Mouse (Mus musculus): ENCODE data around the gene Ldhal6b.

Gene Ldhal6b

DNA sequence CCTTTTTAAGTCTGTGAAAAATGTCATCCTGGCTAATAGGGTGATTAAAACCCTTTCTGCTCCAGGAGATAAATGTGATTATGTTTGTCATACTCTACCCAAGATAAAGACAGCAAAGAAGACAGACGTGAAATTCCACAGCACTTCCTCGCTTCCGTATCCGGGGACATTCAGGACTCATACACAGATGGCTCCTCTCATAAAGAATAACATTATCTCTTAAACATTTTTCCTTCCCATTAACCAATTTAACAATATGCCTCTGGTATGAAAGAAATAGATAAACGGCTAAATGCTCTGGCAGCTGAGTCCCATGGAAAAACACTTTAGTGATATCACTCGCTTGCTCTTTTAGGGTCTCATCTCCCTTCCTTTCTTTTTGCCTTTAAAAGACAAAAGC is 11.5 kb downstream of the Ldhal6b start:
- no peak for DNase-seq

DNA sequence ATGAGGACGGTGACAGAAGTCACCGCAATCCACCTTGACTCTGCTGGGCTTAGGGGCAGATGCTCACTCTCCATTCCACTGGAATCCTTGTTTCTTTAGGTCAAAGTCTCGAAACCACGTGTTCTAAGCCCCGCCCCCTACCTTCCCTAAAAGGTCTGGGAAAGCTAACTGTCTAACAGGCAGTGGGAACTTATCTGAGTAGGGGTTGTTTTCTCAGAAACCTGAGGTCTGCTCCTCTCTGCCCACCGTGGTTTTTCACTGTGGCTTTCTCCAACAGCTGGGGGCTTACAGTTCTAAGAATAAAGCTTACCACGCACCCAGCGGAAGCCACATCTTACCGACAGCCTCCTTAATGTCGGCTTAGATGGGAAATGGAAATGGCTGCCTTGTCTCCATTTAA is 12.0 kb downstream of the Ldhal6b start:
- DNase-seq, result no peak

DNA sequence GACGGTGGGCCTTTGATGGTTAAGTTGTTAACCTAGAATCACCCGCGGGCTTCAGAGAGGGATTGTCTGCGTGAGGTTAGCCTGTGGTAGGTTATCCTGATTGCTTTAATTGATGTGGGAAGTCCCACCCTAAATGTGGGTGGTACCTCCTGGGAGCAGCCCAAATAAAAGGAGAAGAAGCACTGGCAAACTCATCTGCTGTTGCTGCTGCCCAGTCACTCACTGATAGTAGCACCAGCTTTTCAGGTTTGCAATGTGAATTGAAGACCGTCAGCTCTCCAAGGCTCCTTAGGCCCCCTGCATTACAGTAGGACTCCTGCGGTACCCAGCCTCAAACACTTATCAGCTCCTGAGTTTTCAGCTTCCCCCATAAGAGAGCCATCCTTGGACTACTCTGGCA is 14.7 kb downstream of the Ldhal6b start:
- no peak for DNase-seq

DNA sequence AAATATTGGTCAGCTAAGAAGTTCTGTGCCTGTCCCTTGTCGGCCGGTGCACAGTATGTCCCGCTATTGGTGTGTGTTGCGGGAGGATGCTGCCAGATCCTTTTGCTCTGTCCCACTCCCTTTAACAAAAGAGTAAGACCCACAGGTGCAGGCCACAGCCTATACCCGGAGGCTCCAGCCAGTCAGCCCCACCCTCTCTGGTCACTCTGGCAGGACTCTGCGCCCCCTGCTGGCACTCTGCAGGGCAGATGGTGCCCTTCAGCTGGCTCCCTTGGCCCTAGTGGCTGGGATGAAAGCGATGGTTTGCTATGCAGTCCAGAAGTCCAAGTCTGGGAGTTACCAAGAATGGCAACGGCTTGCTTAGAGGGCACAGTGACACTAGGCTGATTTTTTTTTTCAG is 15.9 kb downstream of the Ldhal6b start:
- peak; percentile 83 to 89 for DNase-seq

DNA sequence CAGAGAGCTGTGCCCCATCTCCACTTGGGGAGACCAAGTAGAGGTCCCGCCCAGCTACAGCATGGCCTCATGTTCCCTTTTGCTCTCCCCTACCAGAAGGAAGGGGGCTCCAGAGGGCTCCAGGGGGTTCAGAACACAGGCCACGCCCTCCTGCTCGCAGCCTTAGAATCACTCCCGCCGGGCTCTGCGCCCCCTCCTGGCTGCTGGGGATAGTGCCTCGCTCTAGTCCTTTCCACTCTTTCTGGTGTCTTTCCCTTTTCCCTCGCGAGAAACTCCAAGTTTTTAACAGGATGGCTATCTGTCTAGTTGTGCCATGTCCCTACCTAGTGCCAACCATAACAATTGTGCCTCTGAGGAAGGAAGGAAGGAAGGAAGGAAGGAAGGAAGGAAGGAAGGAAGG is 16.5 kb downstream of the Ldhal6b start:
- peak; percentile 73 to 79 for DNase-seq

DNA sequence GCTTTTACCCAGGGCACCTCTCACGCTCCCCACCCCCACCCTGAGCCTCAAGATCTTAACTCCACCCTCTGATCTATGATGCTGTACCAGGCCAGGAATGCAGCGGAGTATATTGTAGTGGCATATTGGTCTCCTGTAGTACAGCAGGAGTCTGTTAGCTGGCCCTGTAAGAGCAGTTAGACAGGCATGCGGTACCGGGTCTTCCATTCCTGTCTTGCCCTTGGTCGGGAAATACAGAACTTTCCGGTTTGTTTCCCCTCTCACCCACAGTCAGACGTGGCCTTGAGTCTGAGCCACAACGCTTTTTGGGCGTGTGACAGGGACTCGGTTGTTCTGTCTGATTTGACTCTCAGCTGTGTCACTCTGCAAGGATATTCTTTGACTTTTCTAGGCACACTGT is 17.3 kb downstream of the Ldhal6b start:
- DNase-seq, result no peak

DNA sequence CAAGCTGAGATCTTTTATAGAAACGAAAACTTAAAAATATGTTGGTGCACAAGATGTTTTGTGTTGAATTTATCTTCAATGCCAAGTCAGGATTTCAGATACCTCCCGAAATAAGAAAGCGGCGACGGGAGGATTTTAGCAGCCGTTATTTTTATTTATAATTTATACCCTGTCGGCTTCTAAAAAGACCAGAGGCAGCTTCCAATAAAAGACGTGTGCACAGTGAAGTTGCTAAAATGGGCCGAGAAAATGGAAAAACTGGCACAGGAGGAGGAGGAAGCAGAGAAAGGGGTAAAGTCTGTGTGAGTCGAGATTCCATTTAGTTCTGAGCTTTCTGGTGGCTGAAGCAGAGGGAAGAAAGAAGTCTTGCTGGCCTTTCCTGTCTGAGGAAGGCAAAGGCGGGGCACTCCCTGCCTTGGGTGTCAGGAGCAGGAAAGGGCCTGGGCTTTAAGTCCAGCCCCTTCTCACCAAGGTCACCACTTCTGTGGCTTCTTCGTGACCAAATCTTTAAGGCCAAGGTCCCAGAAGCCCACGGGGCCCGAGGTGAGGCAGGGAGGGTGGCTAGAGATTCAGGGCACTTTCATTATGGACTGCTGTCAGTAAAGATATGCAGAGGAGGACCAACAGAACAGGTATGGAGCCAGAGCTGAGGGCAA is 18.0 kb downstream of the Ldhal6b start:
- DNase-seq, result no peak

DNA sequence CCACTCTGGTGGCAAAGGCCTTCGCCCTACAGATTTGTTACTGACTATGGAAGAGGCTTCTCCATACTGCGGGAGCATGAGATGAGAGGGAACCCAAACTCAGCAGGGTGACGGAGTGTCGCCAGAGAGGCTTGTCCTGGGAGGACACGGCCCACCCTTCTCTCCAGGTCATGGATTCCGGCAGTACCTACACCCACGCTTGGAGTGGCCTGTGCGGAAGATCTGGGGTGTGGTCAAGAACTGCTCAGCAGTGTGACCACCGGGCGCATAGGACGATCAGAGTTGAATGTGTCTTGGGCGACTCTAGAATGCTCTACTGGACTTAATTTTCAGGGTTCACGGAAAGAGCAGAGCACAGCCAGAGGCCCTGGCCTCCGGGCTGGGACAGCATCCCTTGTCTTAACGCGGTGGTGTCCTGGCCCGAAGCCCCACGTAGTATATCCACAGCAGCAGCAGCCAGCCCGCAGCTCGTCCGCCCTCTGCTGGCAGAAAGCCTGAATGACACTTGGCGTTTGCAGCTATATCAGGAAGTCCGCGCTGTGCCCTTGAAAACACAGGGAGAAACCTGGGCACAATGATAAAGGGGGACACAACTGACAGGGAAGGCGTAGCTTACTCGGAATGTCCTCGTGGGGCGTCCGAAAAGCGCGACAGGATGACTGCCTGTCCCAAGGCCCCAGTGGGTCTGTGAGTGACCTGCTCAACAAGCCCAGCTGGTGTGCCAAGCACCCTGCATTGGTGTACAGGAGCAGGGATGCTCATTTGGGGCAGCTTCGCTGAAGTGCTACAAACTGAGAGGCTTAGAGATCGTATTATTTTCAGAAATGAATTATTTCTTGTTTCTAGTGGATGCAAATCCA is 21.2 kb downstream of the Ldhal6b start:
- peak; percentile 91 to 95 for DNase-seq

DNA sequence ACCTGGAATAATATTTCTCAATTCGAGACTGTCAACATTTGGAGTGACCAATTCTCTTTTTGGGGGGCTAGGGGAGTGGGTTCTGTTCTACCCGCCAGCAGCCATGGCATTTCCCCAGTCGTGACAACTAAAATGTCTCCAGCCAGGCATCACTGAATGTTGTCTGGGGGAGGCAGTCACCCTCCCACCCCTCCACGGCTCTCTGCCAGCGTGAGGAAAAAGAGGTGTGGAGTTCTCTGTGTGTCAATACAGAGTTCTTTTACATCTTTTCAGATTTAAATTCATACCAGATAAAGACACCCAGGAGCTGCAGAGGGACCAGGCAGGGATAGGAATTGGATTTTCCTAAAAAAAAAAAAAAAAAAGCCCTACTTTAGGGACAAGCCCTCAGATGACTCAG is 22.4 kb downstream of the Ldhal6b start:
- DNase-seq, result no peak

DNA sequence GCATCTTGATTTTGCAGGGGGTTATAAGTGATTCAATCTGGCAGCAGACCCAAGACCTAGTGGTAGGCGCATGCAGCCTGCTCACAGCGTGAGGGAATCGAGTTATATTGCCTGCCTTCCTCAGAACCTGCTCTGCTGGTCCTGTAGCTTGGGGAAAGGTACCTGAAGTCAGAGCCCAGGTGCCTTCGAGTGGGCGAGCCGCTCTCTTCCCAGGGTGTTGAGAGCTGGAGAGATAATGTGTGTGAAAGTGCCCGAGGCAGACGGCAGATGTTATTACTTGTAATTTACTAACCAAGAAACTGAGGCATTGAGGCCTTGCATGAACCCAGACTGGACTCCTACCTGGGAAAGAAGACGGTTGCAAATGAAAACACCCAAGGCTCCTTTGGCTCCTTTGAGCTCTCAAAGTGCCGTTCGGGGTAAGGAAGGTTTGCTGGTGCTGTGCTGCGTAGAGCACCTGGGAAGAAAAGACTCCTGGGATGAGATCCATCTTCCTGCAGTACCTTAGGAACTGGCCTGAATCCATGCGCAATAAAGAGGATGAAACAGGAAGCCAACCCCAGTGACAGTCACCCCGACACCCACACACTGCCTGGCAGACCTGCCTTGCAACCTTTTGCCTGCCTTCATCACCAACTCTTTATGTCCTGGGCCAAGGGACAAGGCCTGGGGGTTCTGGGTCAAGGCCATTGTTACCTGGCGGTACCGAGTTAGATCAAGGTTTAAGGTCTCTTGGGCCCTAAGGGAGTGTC is 22.9 kb downstream of the Ldhal6b start:
- no peak for DNase-seq

DNA sequence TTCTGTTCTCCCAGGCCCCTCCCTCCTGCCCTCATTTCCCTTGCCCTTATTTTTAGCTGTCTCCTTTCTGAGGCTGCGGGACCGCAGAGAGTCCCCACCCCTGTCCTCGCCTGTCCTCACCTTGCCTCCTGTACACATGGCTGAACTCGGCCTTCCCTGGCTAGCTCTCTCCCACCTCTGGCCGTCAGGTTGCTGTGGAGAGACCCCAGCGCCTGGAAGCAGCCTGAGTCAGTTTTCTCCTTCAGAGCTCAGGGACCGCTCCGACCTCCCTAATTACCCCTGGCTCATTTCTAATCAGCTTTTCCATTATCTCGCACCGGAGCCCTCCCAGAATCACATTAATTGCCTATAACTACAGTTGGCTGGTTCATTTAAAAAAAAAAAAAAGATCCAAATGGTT is 27.9 kb downstream of the Ldhal6b start:
- no peak for DNase-seq

DNA sequence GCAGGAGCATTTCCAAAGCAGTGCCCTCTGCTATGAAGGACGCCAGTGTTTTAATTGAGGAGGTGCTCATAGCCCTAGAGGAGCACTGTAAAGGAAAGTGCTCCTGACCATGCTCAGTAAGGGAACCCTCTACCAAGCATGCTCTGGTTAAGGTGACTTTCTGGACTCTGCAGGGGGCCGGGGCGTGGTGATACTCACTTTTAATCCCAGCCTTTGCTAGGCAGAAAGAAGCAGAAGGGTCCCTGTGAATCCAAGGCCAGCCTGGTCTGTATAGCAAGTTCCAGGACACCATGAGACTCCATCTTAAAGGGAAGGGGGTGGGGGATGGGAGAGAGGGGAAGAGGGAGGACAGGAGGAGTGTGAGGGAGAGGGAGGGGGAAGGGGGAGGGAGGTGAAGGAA is 30.2 kb downstream of the Ldhal6b start:
- no peak for DNase-seq

DNA sequence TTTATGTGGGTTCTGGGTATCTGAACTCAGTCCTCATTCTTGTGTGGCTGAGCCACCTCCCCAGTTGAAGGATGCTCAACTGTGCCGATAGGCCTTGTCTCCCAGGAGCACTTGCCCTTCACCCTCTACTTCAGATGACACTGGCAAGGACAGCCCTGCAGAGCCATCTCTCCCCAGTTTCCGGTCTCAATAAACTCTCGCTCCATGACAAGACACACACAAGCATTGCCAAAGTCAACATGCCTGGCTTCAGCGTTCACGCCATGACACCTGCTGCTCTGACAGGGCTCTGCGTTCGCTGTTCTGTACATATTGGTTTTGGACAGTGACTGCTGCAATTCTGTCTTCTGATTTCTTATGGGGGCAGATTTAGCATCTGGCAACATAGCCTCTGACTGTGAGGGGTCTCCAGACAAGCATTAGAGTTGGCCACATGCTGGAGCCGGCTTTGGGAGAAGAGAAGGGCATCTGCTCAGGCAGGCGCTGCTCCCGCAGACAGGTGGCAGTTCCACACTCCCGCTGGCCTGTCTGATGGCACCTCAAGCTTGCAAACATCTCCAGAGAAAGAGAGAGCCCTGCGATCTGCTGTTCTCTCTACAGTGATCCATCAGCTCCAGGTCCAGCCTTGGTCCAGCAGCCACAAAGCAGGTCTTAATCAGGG is 31.6 kb downstream of the Ldhal6b start:
- peak; percentile 74 to 77 for DNase-seq

DNA sequence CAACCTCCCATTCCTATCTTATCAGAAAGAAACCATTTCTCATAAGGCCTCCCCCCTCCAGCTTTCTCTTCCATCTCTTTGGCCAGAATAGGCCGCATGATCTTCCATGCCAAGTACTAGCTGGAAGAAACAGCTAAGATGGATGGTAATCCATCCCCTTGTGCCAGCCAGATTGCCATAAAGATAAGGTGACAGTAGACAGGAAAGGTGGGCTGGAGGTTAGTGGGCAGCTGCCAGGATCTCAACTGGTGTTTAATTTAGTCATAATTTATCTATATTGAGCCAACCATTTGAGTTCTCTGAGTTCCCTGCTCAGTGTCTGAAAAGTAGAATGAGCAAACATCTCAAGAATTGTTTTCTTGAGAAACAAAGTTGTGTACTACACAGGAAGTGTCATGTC is 32.9 kb downstream of the Ldhal6b start:
- DNase-seq, result no peak

DNA sequence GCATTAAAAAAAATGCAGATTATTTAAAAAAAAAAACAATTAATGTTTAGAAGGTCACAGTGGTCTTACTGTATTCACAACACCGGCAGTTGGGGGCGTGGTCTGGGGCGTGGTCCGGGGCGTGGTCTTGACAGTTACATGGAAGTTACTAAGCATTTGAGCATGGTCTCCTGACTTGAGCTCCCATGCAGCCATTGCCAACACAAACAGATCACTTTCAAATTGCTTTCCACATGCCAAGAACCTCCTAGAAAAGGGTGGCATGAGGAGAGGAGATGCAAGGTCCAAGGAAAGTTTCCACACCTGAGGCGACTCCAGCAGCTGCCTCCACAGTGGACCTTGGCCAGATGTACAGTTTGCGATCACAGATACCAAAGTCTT is 40.6 kb downstream of the Ldhal6b start:
- DNase-seq, result no peak

DNA sequence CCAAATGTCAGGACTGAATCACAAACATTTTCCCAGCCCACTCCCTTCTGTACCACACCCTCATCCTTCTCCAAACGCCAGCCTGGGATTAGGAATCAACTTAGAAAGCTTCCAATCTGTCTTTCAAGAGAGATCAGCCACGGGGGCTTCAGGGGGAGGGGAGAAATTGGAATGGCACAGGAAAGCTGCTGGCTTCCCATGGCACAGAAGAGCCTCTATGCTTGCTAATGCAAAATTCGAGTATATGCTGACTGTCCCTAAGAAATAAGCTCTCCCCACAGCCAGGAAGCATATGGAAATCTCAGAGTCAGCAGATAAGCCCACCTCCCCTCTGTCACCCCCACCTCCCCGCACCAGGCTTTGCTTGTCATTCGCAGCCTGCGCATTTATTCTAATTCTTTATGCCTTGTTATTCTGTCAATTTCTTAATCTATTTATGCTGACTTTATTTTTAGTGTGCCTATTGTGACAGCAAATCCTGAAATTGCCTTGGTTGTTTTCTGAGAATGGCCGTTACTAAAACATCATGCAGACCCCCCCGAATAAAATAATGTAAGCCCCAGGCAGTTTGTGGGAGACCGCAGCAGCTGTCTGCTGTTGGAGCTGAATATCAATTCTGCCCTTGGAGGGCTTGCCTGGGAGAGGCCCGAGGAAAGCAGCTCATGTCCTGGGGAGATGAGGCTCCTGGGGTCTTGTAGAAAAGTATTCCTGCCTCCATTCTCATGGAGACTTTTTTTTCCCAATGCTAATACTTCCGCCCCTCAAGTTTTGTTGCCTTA is 41.2 kb downstream of the Ldhal6b start:
- no peak for DNase-seq

DNA sequence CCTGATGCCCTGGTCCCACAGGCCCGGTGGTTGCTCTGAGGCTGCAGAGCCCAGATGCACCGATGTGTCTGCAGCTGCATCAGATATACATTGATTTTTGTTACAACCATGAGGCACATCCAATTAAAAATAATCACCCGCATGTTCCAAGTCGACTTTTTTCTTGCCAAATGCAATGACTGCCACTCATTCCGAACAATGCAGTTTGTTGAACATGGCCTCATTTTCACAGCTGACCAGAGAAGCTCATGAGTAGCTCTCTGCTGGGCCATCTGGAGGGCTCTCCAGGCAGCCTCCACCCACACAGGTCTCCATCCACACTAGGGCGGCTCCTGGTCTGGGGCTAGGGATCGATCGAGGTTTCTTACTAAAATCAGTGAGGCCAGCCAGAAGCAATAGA is 45.6 kb downstream of the Ldhal6b start:
- DNase-seq, result peak; percentile 43 to 44

DNA sequence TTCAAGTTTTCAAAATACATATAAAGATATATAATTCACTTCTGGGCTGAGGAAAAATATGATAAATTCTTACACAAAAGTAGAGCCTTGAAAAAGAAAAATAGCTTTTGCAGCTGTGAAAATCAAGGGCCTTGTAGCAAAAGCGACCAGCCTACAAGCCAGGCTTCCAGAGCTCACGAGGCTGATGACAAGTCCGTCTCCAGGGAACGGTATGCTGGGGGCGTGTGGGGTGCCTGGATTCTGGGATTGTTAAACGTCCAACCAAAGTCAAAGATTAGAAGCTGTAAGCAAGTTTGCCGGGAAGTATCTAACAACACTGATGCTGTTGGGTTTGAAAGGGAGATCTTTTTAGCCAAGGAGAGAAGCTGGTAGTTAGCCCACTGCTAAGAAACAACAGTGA is 47.0 kb downstream of the Ldhal6b start:
- no peak for DNase-seq

DNA sequence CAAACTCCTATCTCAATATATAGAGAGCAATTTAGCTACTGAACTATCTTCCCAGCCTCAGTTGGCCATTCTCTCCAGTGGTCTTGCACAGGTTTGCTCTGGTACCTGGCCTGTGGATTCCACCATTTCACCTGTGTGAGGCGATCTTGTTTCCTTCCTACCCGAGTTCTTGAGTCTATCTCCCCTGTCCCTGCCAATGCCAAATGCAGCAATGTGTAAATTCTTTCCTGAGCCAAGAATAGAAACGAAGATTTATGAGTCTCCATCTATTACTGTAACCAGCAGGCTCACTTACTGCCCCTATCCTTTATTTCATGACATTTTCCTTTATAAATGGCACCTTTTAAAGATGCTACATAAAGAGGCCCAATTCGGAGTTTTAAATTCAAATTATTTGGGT is 47.5 kb downstream of the Ldhal6b start:
- no peak for DNase-seq
